Mouse (Mus musculus) T-helper 1 cell (primary cell): ENCODE results near the gene Serbp1.

ENCODE experiments used
- in situ Hi-C: fragments of 300-600 bp; cut with MboI, MseI; formaldehyde crosslinking; loops from one replicate; pipeline ENCODE4 v1.15.1; 2025; ENCODE audit warnings: high pct_unique_total_duplicates

Gene Serbp1

DNA sequence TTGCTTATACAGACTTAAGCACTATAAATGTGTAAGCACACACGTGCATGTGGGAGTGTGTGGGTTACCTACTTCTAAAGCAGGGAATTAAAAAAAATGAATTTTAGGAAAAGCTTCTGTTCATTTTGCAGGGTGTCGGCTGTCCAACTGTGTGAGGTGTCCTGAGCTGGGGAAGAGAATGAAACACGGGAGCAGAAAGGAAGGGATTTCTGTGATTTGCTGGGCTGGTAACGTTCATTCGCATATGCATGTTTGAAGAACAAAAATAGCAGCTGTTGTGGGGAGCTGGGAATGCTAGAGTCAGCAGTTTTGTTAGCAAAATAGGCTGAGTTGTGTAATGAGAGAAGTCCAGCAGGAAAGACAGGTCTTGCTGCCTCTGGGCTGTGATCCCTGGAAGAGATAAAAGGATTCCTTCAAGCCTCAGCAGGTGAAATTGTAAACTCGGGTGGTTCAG, 62.8 kb downstream of the Serbp1 start:
- in situ Hi-C loops, result no loop called here

- in situ Hi-C loops, result no loop called here
These were observed 63.3 kb downstream of the Serbp1 start for GRCm38 (mm10) chr6:67301230-67301629.

GRCm38 (mm10) chr6:67302471-67302870, 64.5 kb downstream of the Serbp1 start:
- in situ Hi-C loops, result no loop called here

DNA sequence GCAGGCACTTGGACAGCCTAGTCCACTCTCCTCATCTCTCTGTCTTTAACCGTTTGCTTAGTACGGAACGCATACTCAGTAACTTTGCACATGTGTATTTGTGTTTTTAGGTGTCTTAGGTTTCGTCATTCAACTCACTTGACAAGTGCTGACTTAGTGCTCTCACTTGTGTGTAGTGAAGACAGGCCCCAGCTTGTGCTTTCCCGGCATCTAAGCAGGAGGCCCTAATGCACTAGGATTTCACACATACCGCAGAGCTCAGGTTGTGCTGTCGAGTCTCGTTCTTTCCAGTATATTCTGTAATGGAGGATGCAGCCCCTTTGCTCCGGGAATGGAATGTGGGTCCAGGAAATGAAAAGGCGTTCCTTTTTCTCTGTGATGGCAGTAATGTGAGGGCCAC, 65.2 kb downstream of the Serbp1 start:
- in situ Hi-C loops, result no loop called here

DNA sequence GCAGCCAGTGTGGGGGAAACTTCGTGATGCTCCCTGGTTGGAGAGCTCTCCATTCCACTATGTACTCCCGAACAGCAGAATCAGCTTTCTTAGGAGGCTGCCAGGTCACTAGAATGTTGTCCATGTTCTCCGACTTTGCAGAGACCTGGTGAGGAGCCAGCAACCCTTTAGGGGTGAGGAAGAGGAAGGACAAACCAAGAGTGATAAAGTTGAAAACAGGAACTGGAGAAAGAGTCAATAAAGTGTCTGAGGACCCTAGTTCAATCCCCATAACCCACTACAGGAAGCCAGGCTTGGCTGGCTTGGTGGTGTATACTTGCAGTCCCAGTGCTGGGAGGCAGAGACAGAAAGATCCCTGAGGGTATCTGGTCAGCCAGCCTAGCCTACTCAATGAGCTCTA, 71.0 kb downstream of the Serbp1 start:
- in situ Hi-C loops, result no loop called here

DNA sequence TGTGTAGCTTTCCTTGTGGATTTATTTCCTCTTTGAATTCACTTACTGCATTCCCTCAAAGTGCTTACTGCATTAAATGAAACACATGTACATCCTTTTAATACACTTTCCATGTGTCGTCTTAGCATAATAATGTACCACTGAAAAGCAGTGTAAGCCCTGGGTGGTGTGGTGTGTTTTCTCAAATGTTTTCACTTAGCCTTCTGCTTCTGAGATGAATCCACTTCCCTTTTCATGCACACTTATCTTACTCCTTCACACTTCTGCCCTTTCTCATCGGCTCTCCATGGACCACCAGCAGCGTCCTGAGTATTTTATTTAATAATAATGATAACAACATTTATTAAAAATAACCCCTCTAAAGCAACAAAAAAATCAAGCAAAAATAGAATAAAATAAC, 71.8 kb downstream of the Serbp1 start:
- in situ Hi-C loops, result no loop called here

DNA sequence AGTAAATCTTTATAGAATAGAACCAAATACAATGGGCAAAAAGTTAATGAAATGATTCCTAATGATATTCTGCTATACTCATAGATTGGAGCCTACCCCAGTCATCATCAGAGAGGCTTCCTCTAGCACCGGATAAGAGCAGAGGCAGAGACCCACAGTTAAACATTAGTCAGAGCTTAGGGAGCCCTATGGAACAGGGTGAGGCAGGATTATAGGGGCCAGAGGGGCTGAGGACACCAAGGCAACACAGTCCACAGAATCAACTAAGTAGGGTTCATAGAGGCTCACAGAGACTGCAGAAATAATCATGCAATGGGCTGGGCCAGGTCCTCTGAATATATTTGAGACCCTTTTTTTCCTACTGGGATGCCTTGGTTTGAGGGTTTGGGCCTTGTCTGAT, 76.7 kb downstream of the Serbp1 start:
- in situ Hi-C loops, result no loop called here

GRCm38 (mm10) chr6:67317068-67317467, 79.1 kb downstream of the Serbp1 start:
- in situ Hi-C loops, result no loop called here

- in situ Hi-C loops, result no loop called here
These were observed 79.9 kb downstream of the Serbp1 start for GRCm38 (mm10) chr6:67317827-67318338.

GRCm38 (mm10) chr6:67318451-67318850, 80.5 kb downstream of the Serbp1 start:
- in situ Hi-C loops, result no loop called here

DNA sequence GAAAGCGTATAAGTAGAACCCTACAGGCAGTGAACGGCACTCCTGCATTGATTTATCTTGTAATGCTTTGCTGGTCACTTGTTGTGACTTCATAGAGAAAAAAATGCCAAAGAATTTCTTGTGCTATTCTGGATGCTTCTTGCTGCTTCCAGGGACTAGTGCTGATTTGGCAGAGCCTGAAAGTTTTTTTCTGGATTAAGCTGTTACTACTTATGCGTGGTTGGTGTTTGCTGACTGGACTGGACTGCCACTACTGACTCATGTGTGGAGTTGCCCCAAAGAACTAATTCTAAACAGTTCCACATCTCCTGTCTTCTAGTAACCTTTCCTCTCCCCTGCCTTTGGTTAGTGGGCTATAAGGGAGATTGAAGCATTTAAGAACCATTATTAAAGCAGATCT, 85.8 kb downstream of the Serbp1 start:
- in situ Hi-C loops, result no loop called here

GRCm38 (mm10) chr6:67337943-67338342, 100.0 kb downstream of the Serbp1 start:
- in situ Hi-C loops, result no loop called here

DNA sequence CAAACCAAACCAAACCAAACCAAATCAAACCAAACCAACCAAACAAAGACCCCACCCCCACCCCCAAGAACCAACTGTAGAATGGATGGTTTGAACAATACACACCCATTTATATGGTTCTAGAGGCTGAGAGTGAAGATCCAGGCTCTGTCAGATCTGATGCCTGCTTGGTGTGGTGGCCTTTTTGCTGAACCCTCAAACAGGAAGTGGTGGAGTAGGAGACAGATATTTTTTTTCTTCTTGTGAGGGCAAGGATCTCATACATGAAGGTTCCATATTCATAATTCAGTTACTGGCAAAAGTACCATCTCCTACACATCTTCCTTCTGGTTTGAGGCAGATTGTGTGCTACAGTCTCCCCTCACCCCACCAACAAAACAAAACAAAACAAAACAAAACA, 101.5 kb downstream of the Serbp1 start:
- in situ Hi-C loops, result no loop called here
